Comparison of ENCODE assay signal across 8 mouse cellular contexts in genomic region chr17:21535096-21536001, GRCm38 (mm10). TPM values are rescaled to one million over a fixed set of nuclear protein-coding genes. Genes with fewer than 3 reads are reported as not detected.
DNase-seq lines count a peak whose midpoint lies in the region; ATAC-seq and TF ChIP-seq lines count a peak whose summit lies in the region.

Gene Zfp52 (plus strand): TSS chr17:21535539.

- no peaks in the 10 kb centered on the region for H3K27me3 ChIP-seq in hindbrain, postnatal 0 days (ENCODE audit: insufficient read depth, low read length)

- H3K9ac ChIP-seq in hindbrain, postnatal 0 days (replicated peaks; ENCODE audit: low read length): peak within 1 kb of the TSS; percentile 57

- no peaks in the 10 kb centered on the region for H3K9me3 ChIP-seq in hindbrain, postnatal 0 days (ENCODE audit: low read length)

- peak within 1 kb of the TSS; percentile 91 for H3K4me2 ChIP-seq in hindbrain, postnatal 0 days (ENCODE audit: low read depth, low read length)

- peak within 1 kb of the TSS; percentile 51 for H3K4me3 ChIP-seq in hindbrain, postnatal 0 days (ENCODE audit: low read length)
- H3K4me3 ChIP-seq in macrophage (ENCODE audit: inconsistent target): peak within 1 kb of the TSS; percentile 85

- peak; percentile 42 for ATAC-seq in hindbrain, postnatal 0 days

- peak; percentile 55 for DNase-seq in ovary, adult 18-20 months (ENCODE audit: low spot score)
- DNase-seq in ovary, postnatal 10 days (ENCODE audit: low spot score): no peak
- peak; percentile 53 to 55 for DNase-seq in cerebellum, postnatal 36 days
- peak; percentile 43 to 57 for DNase-seq in gastrocnemius, adult 8-10 months (ENCODE audit: low spot score in 2 of 2)
- DNase-seq in hindbrain, postnatal 0 days (ENCODE audit: low spot score): peak; percentile 39
- DNase-seq in left cerebral cortex, adult 8-10 months (ENCODE audit: low spot score in 2 of 2): peak; percentile 46 to 62
- DNase-seq in right cerebral cortex, postnatal 10 days (ENCODE audit: low spot score in 2 of 2): peak; percentile 70 to 77

- WGBS in hindbrain, postnatal 0 days: 3% methylated on average over 20 of the region's 21 CpGs
- 1% methylated on average over 21 of the region's 21 CpGs for WGBS in macrophage (ENCODE audit: missing documents)

- H3K79me2 ChIP-seq in macrophage (ENCODE audit: inconsistent target): peaks cover 43% of the 10 kb centered on the region

- TF ChIP-seq CTCF in hindbrain, postnatal 0 days (IDR thresholded peaks at IDR 0.05; ENCODE audit: low read depth): no peak

- no peaks in the 10 kb centered on the region for H3K4me1 ChIP-seq in hindbrain, postnatal 0 days (ENCODE audit: insufficient read depth, low read length)

- H3K36me3 ChIP-seq in hindbrain, postnatal 0 days (ENCODE audit: insufficient read depth, low read length): no peaks in the 10 kb centered on the region
- no peaks in the 10 kb centered on the region for H3K36me3 ChIP-seq in macrophage (ENCODE audit: inconsistent target)

- H3K27ac ChIP-seq in hindbrain, postnatal 0 days: peak within 1 kb of the TSS; percentile 65
- H3K27ac ChIP-seq in macrophage: peak within 1 kb of the TSS; percentile 80

RNA-seq across cellular contexts. Expression of gene Zfp52, which starts in this region (rescaled TPM):
- total RNA-seq in gastrocnemius, adult 8-10 months (2022): 10 to 100 TPM in 1 of 4 experiments, 1 to 10 TPM in 3; 6.9 to 11.4 (median 8.5) TPM
- total RNA-seq in hindbrain, postnatal 0 days (2014; rRNA removed): 2.0 and 2.1 TPM in 2 replicates
- polyA plus RNA-seq in hindbrain, postnatal 0 days (2015; fragmentation: Nextera tagmentation; extraction: Ambion mirVana): 2.1 and 2.3 TPM in 2 replicates
- total RNA-seq in left cerebral cortex, adult 8-10 months (2022): 1 to 10 TPM; 5.6 to 6.6 (median 6.4) TPM
- 10 to 100 TPM; 10.2 to 42.3 (median 20.7) TPM for total RNA-seq in macrophage (2018; cell fraction: chromatin; rRNA removed)
- total RNA-seq in macrophage (2018; cell fraction: cytosol; rRNA removed): 10 to 100 TPM in 15 of 26 experiments, 1 to 10 TPM in 11; 6.6 to 14.7 (median 10.3) TPM
- 10 to 100 TPM in 25 of 26 experiments, 1 to 10 TPM in 1; 9.6 to 30.4 (median 18.9) TPM for total RNA-seq in macrophage (2018; cell fraction: nucleus; rRNA removed)
- 11.0 to 21.1 TPM (median 13.0 TPM) in 3 replicates for polyA plus RNA-seq in macrophage (2018)
